Mouse (Mus musculus) cerebellum, adult 9-10 months (tissue): ENCODE results near the gene Cd86.

Experiments
- DNase-seq: peaks from one replicate; pipeline ENCODE4 v3.0.0; 2022

Gene Cd86

DNA sequence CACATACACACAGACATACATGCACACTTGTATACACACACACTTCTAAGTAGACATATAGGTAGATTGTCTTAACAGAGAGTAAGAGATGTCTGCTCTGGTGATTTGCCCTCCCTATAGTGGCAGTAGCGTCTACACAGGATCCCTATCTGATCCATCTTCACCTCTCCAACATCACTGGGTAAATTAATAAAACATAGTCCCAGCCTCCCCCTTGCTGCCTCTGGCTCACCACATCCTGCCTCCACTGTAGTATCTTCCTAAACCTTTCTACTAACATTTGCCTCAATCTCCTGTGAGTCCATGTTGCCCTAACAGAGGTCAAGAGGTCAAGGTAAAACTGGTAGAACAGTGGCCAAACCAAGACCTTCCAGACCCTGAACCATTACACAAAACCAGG is 10.7 kb downstream of the Cd86 start:
- no peak for DNase-seq

DNA sequence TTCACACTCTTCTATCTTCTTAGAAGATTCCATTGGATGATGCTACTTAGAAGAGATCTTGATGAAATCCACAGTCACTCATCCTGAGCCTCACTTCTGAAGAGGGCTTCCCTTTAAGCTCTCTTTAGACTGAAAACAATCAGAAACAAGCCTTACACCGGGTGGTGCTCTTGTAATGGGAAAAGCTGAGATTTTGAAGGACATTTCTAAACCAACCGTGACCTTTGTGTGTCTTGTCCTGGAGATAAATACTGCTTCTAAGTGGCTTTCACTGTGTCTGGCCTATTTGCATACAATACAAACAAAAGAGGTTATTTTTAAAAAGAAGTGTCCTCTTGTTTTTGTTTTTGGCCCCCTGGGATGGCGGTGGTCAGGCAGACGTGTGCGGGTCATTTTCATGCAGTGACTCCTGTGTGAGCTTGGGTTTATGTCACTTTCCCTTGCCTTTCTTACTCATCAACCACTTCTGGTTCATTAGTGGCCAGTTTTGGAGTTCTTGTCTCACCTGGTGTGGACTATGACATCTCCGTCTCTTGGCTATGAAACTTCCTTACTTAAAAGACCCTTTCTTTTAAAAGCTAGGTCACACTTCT is 14.6 kb downstream of the Cd86 start:
- no peak for DNase-seq

GRCm38 (mm10) chr16:36650511-36650910 is 15.4 kb downstream of the Cd86 start:
- no peak for DNase-seq

- DNase-seq, result no peak
Observed at GRCm38 (mm10) chr16:36649304-36649703, 16.6 kb downstream of the Cd86 start.

DNA sequence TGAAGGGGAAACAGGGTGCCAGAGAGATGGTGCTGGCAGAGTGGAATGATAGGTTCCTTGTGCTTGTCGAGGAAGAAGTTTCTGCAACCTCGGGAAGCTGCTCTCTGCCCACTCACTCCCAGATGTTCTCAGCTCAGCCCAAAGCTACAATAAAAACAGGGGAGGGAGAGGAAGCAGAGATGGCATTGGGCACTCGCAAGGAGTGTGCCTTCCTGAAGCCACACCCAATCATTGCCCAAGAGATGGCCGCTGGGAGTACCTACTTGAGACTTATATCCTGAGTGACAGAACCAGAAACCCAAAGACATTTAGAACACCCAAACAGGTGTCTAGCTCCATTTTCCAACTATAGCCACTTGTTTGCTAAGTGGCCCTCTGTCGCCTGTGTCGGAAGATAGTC is 20.8 kb downstream of the Cd86 start:
- DNase-seq, result no peak

GRCm38 (mm10) chr16:36642696-36643046 is 23.2 kb downstream of the Cd86 start:
- DNase-seq, result no peak

DNA sequence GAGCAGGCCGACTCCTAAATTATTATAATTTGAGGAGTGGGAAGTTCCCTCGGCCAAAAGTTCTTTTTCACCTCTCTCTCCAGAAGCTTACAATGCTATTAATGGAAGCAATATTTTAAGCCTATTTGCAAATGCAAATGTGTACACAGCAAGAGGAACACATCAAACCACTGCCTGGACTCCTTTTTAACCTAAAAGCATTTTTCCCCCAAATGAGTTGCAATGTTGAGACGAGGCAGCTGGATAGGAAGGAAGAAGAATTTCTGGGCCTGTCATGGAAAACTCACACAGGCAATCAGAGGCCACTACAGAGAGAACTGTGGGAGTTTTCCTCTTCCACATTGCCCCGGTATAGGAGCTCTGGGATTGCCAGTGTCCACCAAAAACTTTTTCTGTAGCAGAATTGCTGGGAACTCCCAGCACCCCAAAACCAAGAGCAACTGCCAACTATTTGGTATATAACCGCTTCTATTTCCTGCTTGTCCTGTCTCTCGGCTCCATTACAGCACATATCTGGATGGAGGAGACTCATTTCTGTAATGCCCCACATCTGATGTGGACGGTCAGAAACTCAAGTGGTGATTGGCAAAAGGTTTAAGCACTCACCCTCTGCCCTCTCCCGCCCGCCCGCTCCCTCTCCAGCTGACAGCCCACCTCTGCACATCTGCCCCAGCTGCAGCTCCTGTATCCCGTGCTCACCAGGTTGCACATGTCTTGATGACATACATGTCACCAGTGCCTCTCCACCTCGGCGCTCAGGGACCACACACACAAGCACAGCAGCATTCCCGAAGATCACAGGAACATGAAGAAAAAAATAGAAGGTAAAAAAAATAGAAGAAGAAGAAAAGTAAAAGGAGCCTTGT is 23.8 kb downstream of the Cd86 start:
- DNase-seq, result no peak

DNA sequence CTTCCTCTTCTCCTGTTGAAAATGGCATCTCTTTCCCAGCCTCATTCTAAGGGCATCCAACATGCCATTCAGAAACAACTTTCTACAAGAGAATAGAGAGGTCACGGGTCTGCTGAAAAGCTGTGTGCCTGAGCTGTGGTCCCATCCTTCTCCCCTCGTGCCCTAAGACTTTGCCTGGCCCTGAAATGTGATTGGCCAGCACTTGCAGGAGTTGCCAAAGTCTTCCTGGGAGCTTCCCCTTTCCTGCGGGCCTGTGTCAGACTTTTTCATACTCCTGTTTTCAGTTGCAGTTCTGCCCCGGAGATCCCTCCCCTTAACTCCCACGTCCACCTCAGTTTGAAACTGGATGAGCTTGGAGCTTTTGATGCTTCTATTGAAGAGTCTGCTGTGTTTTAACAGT is 24.9 kb downstream of the Cd86 start:
- no peak for DNase-seq

- no peak for DNase-seq
Observed at GRCm38 (mm10) chr16:36639812-36640504, 25.9 kb downstream of the Cd86 start.

DNA sequence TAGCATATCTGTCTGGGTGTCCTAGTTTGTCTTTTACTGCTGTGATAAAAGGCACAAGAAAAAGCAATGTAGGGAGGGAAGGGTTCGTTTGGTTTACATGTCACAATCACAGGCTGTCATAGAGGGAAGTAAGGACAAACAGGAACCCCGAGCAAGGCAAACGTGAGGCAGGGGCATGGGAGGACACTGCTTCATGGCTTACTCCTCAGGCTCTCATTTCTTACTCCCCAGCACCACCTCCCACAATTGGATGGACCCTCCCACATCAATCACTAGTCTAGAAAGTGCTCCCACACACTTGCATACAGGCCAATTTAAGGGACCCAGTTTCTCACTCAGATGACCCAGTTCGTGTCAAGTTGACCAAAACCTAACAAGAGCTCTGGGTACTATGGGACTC is 29.1 kb downstream of the Cd86 start:
- no peak for DNase-seq

- no peak for DNase-seq
Observed at GRCm38 (mm10) chr16:36634971-36635710, 30.7 kb downstream of the Cd86 start.

DNA sequence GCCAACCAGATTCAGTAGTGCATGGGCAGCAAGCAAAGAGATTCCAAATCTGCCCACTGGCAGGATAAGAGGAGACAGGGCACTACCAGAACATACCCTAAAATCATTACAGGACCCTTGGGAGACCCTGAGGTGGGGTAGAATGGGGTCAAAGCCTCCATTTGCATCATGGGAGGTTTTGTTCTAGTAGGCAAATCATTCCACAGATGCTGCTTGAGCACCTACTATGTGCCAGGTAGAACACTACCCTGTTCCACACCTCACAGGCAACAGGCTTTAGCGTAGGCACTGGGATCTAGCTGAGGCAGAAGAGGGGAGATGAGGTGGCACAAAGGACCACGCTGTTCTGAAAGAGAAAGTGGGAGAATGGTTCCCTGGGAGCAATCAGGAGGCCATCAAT is 31.5 kb downstream of the Cd86 start:
- DNase-seq, result no peak

DNA sequence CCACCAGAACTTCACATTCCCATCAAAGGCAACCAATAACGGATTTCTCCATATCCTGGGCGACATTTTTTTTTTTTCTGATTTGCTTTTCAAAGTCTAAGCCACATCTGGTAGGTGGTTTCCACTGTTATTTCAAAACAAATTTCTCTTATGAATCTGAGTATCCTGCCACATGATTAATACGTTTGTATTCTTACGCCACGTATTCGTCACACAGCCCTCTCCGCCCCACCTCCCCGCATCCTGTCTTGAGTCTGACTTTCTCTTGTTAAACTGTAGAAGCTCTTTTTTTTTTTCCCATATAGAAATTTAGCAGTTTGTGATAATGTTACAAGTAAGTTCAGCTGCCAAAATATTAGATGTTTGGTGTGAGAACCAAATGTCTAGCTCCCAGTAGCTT is 33.7 kb downstream of the Cd86 start:
- no peak for DNase-seq

- DNase-seq, result no peak
Observed at GRCm38 (mm10) chr16:36631607-36632006, 34.3 kb downstream of the Cd86 start.

- no peak for DNase-seq
Observed at GRCm38 (mm10) chr16:36627740-36628139, 38.1 kb downstream of the Cd86 start.

GRCm38 (mm10) chr16:36626567-36627197 is 39.2 kb downstream of the Cd86 start:
- DNase-seq, result no peak

DNA sequence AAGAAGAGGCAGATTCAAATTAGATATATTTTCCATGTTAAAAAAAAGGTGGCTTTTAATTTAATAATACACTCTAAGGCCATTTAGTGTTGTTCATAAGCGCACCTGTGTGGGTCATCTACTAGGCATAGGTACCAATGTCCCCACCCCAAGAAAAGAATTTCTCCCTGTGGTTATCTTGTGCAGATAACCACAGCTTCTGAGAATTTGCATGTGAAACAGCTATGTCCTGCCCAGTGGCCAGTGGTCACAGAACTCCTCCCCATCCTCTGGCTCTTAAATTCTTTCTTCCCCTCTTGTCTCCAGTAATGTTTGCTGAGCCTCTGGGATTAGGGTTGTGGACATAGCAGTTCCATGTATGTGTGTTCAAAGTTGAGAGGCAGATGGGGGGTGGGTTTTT is 40.0 kb downstream of the Cd86 start:
- DNase-seq, result no peak

GRCm38 (mm10) chr16:36622320-36622719 is 43.6 kb downstream of the Cd86 start:
- no peak for DNase-seq

DNA sequence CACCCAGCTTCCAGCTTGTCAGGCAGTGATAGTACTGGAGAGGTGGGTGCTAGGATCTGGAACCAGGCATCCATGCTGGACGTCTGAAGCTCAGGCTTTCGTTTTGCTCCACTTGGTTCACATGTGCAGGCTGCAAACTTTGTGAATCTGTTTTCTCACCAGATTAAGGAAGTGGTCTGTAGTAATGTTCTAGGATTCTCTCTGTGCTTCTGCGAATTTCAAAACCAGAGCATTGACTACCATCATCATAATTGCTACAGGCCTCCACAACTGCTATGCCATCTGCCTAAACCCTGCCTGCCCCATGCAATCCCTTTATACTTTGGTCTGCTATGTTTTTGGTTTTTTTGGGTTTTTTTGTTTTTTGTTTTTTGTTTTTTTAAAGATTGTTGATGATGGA is 44.8 kb downstream of the Cd86 start:
- no peak for DNase-seq

DNA sequence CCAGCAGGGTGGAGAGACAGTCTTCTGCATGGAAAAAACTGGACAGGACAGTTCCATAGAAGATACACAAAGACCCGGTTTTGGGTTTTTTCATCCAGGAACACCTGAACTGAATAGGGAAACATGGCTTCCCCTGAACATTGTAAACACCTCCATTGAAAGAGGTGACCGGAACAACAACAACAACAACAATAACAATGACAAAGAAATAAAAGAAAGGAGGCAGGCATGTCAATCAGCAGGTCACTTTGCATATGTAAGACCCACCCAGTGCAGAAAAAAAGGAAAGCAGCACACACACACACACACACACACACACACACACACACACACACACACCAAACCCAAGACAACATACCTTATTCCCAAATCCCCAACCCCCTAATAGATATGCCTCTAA is 52.2 kb downstream of the Cd86 start:
- no peak for DNase-seq

- DNase-seq, result no peak
Observed at GRCm38 (mm10) chr16:36602632-36603031, 63.2 kb downstream of the Cd86 start.

DNA sequence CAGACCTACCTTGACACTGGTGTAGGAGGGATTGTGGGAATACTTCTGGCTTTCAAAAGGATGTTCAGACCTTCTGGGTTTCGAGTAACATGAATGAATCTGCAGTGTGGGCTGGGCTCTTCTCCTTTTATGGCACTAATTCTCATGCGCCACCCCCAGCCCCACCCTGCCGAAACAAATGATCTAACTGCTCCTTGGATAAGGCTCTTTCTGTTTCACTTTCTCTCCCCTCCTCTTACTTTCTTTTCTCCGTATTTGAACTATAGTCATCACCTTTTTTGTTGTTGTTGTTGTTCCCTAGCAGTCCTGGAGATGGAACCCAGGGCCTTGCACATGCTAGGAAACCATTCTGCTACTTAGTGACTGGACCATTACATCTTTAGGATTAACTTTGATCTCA is 67.6 kb downstream of the Cd86 start:
- no peak for DNase-seq
